Mouse (Mus musculus) heart, postnatal 14 days (tissue): Measurements from ENCODE around the gene Hsp90ab1. TPM values are rescaled to one million over a fixed set of nuclear protein-coding genes. Genes with fewer than 3 reads are reported as not detected.

ENCODE experiments used
- DNase-seq, 2 experiments: peaks; one replicate each; pipeline ENCODE4 v3.0.0; 2021 to 2022
- intact Hi-C: fragments of 180-260 bp; cut with DNase I; formaldehyde crosslinking; loops from one replicate; pipeline ENCODE4 v1.15.1; 2025
- total RNA-seq, 2 experiments: library from RNA; stranded (reverse); gene quantifications; 2 replicates each; pipeline ENCODE4 v1.2.3; 2021

The Hsp90ab1 gene
- total RNA-seq, 2 experiments from 2014 or later, result 897 to 986 TPM

DNA sequence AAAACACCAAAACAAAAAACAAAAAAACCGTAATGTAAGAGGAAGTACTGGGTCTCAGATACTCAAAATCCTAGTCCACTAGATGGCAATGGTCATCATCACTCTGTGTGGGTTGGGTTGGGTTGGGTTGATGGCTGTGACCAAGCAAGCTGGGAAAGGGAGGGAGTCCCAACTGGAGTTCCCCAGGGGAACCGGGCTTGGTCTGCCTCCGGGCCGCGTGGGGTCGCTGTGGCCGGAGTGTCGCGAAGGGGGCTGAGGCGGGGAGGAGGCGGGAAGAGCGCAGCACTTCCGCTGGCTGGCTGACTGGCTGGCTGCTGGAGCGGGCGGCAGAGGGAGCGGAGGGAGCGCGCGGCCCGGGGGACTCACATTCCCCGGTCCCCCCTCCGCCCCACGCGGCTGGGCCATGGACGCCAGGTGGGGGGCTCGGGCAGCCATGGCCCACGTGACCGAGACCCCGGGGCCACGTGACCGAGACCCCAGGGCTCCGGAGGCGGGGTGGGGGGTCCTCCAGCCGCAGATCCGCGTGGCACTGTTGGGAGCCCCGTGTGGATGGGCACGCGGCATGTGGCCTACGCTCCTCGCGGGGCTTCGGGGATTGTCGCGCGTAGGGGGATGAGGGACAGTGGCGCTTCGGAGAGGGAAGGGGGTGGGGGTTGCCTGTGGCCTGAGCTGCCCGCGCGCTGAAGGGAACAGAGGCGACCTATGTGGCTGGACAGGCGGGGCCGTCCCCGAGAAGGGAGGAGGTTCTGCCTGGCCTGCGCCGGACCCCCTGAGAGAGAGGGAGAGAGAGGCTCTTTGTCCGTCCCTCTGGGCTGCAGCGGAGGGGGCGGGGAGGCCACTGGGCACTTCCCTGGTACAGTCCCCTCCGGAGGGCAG is 9.2 kb downstream of the Hsp90ab1 start, which contains the start of gene Slc35b2:
Slc35b2 (plus strand) TSS at position 220 of the 876 bp plus-strand sequence.
- intact Hi-C loops, result loop anchor here (10.0 kb wide), 1 partner anchor 821 kb away; the partner anchor contains the start of gene Zfp318
- peak; percentile 96 to 98 for DNase-seq

DNA sequence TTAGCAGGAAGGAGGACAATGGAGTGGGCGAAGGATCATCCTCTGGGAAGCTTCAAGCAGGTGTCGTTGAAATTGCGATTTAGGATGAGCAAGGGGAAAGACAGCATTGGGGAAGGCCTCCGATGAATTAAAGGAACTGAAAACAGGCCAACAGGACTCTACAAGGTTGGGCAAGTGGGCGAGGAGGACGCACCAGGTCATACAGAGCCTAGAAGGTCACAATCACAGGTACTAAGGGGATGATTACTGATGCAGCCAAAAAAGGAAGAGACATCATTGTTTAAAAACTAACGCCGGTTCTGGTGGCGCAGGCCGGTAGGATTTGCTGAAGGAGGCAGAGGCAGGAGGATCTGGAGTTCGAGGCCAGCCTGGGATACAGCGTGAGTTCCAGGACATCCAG is 9.9 kb downstream of the Hsp90ab1 start:
- intact Hi-C loops, result loop anchor here (10.0 kb wide), 1 partner anchor 822 kb away; the partner anchor contains the start of gene Zfp318
- no peak for DNase-seq

DNA sequence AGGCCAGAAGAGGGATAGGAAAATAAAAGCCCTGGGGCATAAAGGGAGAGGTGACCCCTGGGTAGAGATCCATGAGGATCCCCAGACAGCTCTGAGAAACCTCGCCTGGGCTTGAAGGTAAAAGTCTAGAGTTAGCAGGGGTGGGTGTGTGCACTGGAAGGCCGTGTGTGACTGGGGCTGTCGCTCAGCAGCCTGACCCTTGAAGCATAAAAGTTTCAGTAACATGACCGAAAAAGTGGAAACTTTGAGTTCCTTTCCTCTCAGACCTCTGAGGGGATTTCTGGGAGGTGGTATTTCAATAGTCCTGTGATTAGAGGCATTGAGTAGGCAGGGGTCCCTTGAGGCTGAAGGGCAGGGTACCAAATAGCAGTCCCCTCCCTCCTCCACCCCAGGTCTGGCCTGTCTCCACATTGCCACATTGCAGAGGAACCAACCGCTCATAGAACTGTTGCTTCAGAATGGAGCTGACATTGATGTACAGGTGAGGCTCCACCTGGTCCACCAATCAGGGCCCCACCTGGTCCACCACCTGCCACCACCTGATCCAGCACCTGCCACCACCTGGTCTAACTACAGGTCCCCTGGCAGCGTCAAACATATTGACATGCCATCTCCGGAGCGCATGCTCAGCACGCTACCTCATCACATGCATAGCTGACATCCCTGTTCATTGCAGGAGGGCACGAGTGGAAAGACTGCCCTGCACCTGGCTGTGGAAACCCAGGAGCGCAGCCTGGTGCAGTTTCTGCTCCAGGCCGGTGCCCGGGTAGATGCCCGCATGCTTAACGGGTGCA is 13.1 kb downstream of the Hsp90ab1 start:
- no peak for DNase-seq
- intact Hi-C loops, result loop anchor here (10.0 kb wide), 1 partner anchor 825 kb away; the partner anchor contains the start of gene Zfp318

DNA sequence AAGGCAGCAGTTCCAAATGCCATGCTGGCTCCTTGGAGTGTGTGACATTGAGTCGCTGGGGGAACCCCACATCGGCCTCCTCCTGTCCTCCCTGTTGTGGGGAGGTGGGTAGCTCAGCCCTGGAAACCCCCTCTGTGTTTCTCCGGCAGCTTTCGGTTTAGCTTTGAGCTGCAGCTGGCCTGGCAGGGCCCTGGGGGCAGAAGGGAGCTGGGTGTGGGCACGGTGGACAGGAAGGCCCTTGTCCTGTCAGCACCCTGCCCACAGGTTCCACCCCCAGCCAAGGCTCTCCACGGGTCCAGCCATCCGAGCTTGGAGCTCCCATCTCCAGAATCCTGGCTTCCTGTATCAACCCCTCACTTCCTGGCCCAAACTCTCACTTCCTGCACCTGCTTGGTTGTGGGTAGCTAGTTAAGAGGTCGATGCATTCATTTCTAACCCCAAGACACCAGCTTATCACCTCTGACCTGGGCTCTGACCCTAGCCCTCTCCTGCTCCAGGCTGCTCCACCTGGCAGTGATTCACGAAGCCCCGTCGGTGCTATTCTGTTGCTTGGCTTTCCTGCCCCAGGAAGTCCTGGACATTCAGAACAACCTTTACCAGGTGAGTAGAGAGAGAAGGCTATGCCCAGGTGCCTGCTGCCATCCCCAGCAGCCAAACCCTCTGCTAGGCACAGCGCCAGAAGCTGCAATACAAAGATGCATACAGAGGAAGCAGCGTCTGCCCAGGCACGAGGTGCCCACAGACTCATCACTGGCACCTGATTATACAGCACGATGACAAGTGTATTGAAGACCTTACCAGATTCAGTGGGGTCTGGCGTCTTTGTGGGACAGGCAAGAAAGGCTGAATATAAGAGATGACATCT is 14.8 kb downstream of the Hsp90ab1 start:
- no peak for DNase-seq
- intact Hi-C loops, result no loop called here

DNA sequence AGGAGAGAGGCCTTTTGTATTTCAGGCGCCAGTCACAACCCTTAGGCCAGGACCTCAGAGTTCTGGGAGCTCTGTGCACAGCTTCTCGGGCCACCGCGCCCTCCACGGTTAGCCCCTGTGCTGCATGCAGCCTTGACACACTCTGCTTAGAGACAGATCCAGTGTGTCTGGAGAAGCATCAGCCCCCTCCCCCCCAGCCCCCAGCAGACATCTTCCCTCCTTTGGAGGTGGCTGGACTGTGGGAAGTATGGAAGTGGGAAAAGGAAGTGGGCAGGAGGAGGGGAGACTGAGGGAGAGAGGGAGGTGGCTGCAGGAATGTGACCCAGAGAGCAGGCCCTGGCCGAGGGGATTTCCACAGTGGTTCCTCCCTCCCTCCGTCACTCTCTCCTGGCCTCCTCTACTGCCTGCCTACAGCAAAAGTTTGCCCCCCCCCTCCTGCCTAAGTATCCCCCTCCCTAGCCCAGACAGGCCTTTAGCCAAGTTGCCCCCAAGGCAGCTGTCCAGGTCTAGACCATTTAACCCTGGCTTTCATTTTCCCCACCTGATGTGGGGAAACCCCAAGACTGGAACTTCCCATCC is 15.7 kb downstream of the Hsp90ab1 start:
- intact Hi-C loops, result no loop called here
- no peak for DNase-seq

DNA sequence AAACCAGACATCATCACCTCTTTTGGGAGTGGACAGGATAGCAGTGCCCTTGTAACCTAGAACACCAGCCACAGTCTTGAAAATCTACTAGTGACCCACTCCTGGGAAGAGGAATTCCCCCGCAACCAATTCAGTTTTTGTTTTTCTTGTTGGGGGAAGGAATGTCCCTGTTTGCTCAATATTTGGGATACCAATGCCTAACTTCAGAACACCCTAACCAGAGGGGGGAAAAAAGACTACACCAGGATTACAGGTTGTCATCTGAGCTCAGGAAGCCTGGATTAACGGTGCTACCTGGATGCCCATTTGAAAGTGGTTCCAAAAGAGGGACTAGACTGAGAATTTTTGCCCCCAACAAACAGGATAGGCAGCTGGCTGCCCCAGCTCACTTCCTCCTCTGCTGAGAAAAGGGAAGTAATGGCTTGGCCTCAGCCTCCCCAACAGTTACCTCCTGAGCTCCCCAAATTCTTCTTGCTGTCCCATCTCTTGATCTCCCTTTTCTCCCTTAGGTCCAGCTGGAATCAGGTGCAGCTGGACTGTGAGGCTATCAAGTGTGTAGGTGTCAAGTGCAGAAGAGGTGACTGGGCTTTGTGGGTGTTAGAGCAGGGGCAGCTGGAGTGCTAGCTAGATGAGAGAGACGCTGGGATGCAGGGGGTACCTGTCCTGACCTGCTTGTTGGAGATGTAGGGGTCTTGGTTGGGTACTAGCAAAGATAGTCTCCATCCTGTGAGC is 16.4 kb downstream of the Hsp90ab1 start:
- intact Hi-C loops, result no loop called here
- no peak for DNase-seq

DNA sequence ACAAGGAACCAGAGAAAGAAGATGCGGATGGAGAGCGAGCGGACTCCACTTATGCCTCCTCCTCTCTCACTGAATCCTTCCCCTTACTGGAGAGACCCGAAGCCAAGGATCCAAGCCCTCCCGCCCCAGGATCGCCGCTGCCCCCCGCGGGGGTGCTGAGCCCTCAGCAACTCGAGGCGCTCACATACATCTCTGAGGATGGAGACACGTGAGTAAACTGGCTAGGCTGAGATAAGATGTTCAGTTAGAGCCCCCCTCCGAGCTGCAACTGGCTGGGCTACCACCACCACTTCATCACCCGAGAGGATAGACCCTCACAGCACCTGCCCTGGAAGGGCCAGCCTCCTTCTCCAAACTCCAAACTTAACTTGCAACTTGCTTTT is 17.0 kb downstream of the Hsp90ab1 start:
- no peak for DNase-seq
- intact Hi-C loops, result no loop called here

DNA sequence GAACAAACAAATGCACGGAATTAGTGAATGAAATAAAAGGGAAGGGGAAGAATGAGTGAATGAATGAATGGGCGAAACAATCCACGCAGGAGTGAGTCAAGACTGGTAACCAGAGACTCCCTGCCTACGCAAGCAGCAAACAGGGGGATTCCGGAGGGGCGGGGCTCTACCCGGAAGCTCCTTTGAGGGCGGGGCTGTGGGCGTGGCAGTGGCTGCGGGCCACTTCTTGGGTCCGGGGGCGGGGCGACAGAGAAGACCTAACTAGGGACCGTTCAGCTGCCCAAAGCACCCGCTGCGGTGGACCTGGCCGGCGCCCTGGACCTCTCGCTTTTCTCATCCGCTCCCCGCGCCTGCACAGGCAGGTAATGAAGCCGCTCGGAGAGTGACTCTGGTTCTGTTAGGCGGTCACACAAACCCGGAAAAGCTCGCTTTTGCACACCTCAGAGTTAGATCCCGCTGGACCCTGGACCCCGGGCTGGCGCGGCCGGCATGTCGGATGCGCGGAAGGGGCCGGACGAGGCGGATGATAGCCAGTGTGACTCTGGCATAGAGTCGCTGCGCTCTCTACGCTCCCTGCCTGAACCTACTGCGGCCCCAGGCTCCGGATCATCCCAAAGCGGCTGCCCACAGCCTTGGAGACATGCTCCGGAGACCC is 17.5 kb downstream of the Hsp90ab1 start, which contains the start of gene Nfkbie:
Nfkbie (plus strand) TSS at position 252 of the 655 bp plus-strand sequence.
- intact Hi-C loops, result no loop called here
- peak; percentile 93 to 97 for DNase-seq

DNA sequence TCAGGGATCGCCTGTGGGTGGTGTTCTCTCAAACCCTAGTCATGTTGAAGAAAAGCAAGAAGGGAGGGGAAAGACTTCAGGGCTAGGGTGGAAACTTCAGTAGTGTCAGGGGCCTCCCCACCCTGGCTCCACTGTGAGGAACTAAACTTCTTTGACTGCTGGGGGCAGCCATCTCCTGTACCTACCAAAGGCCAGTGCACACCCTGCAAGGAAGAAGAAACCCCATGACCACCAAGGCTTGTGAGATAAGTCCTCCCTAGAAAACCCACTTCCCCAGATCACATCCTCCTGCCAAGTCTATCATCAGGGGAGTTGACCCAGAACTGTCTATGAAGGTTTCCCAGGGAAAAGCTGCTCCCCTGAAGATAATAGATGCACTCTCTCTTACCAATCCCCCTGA is 18.7 kb downstream of the Hsp90ab1 start:
- intact Hi-C loops, result no loop called here
- no peak for DNase-seq

DNA sequence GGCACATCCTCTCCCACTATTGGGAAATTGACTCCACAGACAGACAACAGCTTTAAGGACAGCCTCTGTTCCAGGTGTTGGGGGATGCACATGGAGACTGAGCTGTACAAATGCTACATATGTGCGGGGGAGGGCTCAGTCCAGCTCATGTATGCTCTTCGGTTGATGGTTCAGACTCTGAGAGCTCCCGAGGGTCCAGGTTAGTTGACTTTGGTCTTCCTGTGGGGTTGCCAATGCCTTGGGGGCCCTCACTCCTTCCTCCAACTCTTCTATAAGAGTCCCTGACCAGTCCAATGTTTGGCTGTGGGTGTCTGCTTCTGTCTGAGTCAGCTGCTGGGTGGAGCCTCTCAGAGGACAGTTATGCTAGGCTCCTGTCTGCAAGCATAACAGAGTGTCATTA is 20.0 kb downstream of the Hsp90ab1 start:
- no peak for DNase-seq
- intact Hi-C loops, result no loop called here

DNA sequence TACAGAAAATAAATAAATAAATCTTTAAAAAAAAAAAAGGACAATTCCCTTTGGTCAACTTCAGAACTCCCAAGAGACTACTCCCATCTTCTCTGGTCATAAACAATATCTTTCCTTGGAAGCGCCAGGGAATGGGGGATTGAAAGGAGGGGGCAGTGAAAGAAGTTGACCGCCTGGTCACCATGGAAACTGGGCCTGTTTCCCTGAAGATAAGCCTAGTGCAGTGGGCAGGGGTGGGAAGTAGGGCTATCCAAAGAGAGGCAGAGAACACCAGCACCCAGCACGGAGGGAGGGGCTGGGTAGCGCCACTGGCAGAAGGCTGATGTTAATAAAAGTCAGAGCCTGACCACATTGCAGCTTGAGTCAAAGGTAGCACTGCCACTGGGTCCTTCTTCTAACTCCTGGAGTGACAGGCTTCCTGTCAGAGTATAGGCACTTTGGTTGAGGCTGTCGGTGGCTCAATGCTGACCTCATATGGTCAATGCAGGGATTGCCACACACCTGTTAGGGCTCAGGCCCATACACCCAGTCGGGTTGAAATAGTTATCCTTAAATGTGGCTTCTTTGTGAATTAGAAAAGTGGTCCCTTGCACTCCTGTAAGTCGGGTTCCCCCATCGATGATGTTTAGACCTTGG is 21.1 kb downstream of the Hsp90ab1 start:
- intact Hi-C loops, result loop anchor here (1.0 kb wide), 2 partner anchors 36 to 74 kb away; no protein-coding TSS in a partner anchor

DNA sequence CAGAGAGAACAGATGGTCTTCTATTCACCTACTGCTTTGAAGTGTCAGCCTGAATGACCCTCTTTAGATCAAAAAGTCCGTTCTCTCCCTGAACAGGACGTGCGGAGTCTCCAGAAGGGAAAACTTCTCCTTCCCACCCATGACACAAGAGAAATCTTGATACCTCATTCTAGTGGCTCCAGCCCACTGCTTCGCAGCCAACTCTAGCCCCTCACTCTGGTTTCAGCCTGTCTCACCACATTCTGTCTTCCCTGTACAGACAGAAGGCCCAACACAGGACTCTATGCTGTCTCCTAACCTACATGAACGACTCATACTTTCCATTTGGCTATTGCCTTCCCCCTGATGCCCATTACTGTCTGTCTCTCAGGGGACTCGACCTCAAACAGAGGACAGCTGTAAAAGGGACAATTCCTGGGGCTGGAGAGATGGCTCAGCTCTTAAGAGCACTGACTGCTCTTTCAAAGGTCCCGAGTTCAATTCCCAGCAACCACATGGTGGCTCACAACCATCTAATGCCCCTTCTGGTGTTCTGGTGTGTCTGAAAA is 21.7 kb downstream of the Hsp90ab1 start:
- intact Hi-C loops, result no loop called here

More for the DNA sequence above, 21.1 kb downstream of the Hsp90ab1 start:
- peak; percentile 78 to 84 for DNase-seq

DNA sequence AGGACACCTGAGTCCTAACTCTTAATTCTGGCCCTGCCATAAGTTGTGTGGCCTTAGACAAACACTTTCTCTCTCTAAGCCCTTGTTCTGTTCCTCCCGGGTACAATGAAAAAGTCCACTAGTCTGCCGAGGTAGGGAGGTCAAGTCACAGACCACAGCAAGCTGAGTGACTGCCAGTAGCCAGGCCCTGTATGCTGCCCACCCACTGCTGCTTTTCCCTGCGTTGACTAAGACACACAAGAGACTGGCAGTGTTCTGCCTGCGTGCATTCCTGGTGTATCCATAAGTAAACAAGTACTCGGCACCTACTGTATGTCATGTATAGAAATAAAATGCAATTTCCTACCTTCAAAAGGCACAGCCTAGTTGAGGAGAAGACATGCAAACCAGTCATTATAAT is 22.8 kb downstream of the Hsp90ab1 start:
- intact Hi-C loops, result no loop called here

More for the DNA sequence above, 21.7 kb downstream of the Hsp90ab1 start:
- DNase-seq, result no peak

DNA sequence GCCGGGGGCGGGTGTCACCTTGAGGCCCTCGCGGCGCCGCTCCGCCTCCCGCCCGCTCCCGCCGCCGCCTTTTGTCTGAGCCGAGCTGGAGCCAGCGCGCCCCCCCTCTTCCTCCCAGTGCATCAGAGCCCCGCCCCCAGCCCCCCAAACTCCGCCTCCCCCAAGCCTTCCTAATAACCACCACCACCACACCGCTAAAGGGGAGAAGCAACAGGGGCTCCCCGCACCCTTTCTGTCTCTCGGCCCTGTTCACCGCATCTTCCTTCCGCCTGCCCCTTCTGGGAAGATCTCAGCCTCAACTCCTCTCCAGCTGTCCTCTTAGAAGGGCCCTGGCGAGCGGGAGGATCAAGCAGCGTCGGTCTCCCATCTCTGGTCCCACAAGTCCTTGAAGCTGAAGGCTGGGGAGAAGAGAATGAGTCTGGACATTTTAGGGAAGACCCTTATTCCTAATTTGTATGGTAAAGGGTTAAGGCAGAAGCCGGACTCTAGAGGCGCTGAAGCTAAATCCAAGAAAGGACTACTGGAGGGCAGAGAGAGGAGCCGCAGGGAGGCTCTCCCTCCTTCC is 23.4 kb downstream of the Hsp90ab1 start, which contains the start of gene Tmem151b:
Tmem151b (minus strand) TSS at position 61 of the 565 bp plus-strand sequence.
- DNase-seq, result no peak
- intact Hi-C loops, result no loop called here

More for the DNA sequence above, 22.8 kb downstream of the Hsp90ab1 start:
- DNase-seq, result no peak

DNA sequence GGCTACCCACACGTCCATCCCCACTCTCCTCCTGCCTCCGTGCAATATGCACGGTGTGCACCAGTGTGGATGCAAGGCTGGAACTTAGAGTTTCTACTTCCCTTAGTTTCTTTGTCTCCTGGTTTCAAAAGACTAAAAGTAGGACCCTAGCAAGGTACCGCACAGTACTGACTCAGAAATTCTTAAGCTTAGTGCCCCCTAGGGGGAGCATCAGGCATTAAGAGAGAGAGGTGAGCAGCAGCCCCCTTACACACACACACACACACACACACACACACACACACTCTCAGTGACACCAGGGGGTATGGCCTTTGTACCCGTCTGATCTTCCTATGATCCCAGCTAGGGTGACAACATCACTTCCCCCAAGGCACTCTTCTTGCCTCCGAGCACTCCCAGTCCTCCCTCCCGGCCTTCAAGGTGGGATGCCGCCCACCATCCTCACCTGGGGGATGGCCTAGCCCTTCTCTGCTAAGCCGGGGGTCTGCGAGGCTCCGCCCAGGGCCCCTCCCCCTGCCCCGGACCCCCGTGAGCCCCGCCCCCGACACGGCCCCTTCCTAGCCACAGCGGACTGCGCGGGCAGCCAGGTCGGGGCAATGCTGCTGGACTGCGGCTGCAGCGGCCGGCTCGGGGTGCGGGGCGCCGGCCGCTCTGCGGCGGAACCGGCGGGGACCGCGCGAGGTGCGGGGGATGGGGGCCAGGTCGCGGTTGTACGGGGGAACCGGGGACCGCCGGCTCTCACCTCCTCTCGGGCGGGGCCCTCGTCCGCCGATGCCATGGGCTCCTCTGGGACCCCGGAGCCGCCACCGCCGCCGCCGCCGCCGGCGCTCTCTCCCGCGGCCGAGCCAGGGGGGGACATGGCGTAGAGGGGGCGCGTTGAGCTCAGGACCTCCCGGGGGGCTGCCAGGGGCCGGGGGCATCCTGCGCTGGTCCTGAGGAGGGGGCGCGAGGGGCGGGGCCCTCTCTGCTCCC is 24.2 kb downstream of the Hsp90ab1 start:
- intact Hi-C loops, result no loop called here
- no peak for DNase-seq
